Mouse (Mus musculus) CH12.LX (cell line): ENCODE measurements around the gene Tcp11.

Source experiments
- CTCF ChIP-seq, 2 experiments: IDR thresholded peaks in 1 of 2; conservative IDR thresholded peaks in 1 of 2; 2 replicates each; pipeline ENCODE4 v1.5.1; 2011 to 2012; ENCODE audit warnings: low read depth in 2 of 2, low read length in 2 of 2, improper control_type of control experiment in 1 of 2, inconsistent platforms in 1 of 2, mild to moderate bottlenecking in 1 of 2, moderate library complexity in 1 of 2
- POLR2A ChIP-seq: IDR thresholded peaks from 2 replicates; pipeline ENCODE4 v1.6.1; 2011; ENCODE audit warnings: low read depth, mild to moderate bottlenecking, improper control_type of control experiment, low read length
- TCF12 ChIP-seq: IDR thresholded peaks from 2 replicates; pipeline ENCODE4 v1.6.1; 2014; ENCODE audit warnings: low read depth, mild to moderate bottlenecking, inconsistent platforms, low read length, improper control_type of control experiment

- TF ChIP-seq POLR2A (no peak), CTCF (conservative IDR thresholded peaks at IDR 0.05 in 1 of 2, IDR thresholded peaks at IDR 0.05 in 1 of 2; ENCODE audit: low read depth in 2 of 2, low read length in 2 of 2) (no peak), TCF12 (no peak)
These were observed 60.4 kb downstream of the Tcp11 start for GRCm38 (mm10) chr17:28019785-28020696.
